Mouse (Mus musculus) heart, embryonic 13.5 days (tissue): ENCODE data around the gene Slc22a16. TPM values are rescaled to one million over a fixed set of nuclear protein-coding genes. Genes with fewer than 3 reads are reported as not detected.

Source experiments
- ATAC-seq: fragments of 200-750 bp; cut with Nextera tagmentation; 2 replicates; pipeline ENCODE4 v1.8.0; 2017; ENCODE audit warnings: moderate TSS enrichment; ENCODE audit not compliant: insufficient number of reproducible peaks, low FRiP score, low TSS enrichment; ENCODE audit errors: extremely low read depth
- H3K27ac ChIP-seq: fragments of 300-500 bp; sonication (generic); replicated peaks from 2 replicates; pipeline ENCODE4 v1.5.1; 2015; ENCODE audit warnings: moderate library complexity, mild to moderate bottlenecking, inconsistent platforms
- H3K27me3 ChIP-seq: fragments of 300-500 bp; sonication (generic); replicated peaks from 2 replicates; pipeline ENCODE4 v1.6.1; 2015; ENCODE audit warnings: mild to moderate bottlenecking, inconsistent platforms
- H3K36me3 ChIP-seq: fragments of 300-500 bp; sonication (generic); 2 replicates; pipeline ENCODE4 v1.6.1; 2015; ENCODE audit warnings: mild to moderate bottlenecking, inconsistent platforms
- H3K4me1 ChIP-seq: fragments of 300-500 bp; sonication (generic); 2 replicates; pipeline ENCODE4 v1.6.1; 2015; ENCODE audit warnings: inconsistent platforms
- H3K4me2 ChIP-seq: fragments of 300-500 bp; sonication (generic); 2 replicates; pipeline ENCODE4 v1.6.1; 2015; ENCODE audit warnings: inconsistent platforms, mild to moderate bottlenecking, moderate library complexity
- H3K4me3 ChIP-seq: fragments of 300-500 bp; sonication (generic); 2 replicates; pipeline ENCODE4 v1.5.1; 2015; ENCODE audit warnings: moderate library complexity, mild to moderate bottlenecking, inconsistent platforms
- H3K9ac ChIP-seq: fragments of 300-500 bp; sonication (generic); 2 replicates; pipeline ENCODE4 v1.6.1; 2015; ENCODE audit warnings: inconsistent platforms, mild to moderate bottlenecking, moderate library complexity
- H3K9me3 ChIP-seq: fragments of 300-500 bp; sonication (generic); 2 replicates; pipeline ENCODE4 v1.6.1; 2016; ENCODE audit warnings: inconsistent platforms
- WGBS: fragments of 180-500 bp; shearing (Covaris S2); methylation state at CpG from one replicate; pipeline ENCODE4 v1.1.7; 2015; ENCODE audit warnings: mixed read lengths; 5-methylcytosine and 5-hydroxymethylcytosine counted together
- polyA plus RNA-seq: library from polyadenylated mRNA; unstranded; fragments of >200 nt; fragmentation: Nextera tagmentation; extraction: Ambion mirVana; gene quantifications from 2 replicates; pipeline ENCODE4 v1.2.1, GENCODE M21; 2015

Gene Slc22a16
- polyA plus RNA-seq, 1 experiment from 2014 or later: not detected

GRCm38 (mm10) chr10:40617973-40618372 lies 47.8 kb downstream of the Slc22a16 start:
- no peak for ATAC-seq
- Histone ChIP-seq H3K9me3 (no peaks in the 10 kb centered on the region), H3K36me3 (no peaks in the 10 kb centered on the region), H3K4me3 (no peak overlapping the region), H3K4me1 (no peaks in the 10 kb centered on the region), H3K27ac (no peak overlapping the region), H3K9ac (no peak overlapping the region), H3K27me3 (no peaks in the 10 kb centered on the region), H3K4me2 (no peak overlapping the region)

GRCm38 (mm10) chr10:40619760-40620159 lies 49.6 kb downstream of the Slc22a16 start:
- Histone ChIP-seq H3K27ac (no peak overlapping the region), H3K4me2 (no peak overlapping the region), H3K4me1 (no peaks in the 10 kb centered on the region), H3K36me3 (no peaks in the 10 kb centered on the region), H3K4me3 (no peak overlapping the region), H3K9me3 (no peaks in the 10 kb centered on the region), H3K27me3 (no peaks in the 10 kb centered on the region), H3K9ac (no peak overlapping the region)
- no peak for ATAC-seq
- 82% methylated on average over 1 of the region's 1 CpGs for WGBS

GRCm38 (mm10) chr10:40629140-40629539 lies 59.0 kb downstream of the Slc22a16 start:
- Histone ChIP-seq H3K4me2 (peak overlapping the region; percentile 67; the same call in 1 of the 2 replicates), H3K36me3 (no peaks in the 10 kb centered on the region), H3K27me3 (no peaks in the 10 kb centered on the region), H3K27ac (peak overlapping the region; percentile 91), H3K9me3 (peaks cover 7% of the 10 kb centered on the region; the same call in 1 of the 2 replicates), H3K4me3 (no peak overlapping the region), H3K9ac (no peak overlapping the region), H3K4me1 (peaks cover 19% of the 10 kb centered on the region)
- ATAC-seq: no peak
- WGBS: 73% methylated on average over 7 of the region's 7 CpGs

DNA sequence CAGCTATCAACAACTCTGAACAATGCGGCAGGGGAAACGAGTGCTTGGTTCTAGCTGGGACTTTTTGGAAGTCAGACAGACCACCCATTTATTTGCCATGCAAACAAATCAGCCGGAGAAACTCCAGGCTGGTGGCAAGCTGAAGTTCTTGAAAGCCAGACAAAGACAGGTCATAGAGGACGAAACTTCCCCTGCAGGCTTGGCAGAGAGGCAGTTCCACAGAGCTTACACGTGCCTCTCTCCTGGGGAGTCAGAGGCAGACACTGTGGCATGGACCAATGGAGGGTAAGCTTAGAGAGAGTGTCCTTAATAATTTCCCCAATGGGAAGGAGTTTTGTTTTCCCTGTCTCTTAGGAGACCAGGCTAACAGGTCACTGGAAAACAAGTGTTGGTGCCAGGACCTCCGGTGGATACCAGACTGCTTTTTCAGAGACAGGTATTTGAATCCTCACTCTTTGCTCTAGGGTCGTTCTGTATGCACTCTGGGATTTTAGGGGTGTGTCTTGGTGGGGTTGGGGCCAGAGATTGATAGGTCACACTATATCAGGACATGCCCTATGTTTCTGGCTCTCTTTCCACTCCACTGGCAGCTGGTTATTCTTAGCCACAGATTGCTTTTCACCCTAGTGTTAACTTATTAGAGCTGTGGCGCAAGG lies 59.6 kb downstream of the Slc22a16 start, which contains the start of gene Ddo:
Gene Ddo, plus strand, starts transcription at position 356 of the 656 bp plus-strand sequence.
- WGBS: 36% methylated on average over 8 of the region's 8 CpGs
- H3K27ac ChIP-seq: peak within 1 kb of the TSS; percentile 91
- H3K4me1 ChIP-seq: peaks cover 21% of the 10 kb centered on the region
- H3K4me3 ChIP-seq: peak within 1 kb of the TSS; percentile 44
- no peaks in the 10 kb centered on the region for H3K36me3 ChIP-seq
- H3K4me2 ChIP-seq: peak within 1 kb of the TSS; percentile 67
- H3K9ac ChIP-seq: peak within 1 kb of the TSS; percentile 74
- peaks cover 7% of the 10 kb centered on the region; the same call in 1 of the 2 replicates for H3K9me3 ChIP-seq
- ATAC-seq: peak; percentile 82
- no peaks in the 10 kb centered on the region for H3K27me3 ChIP-seq

GRCm38 (mm10) chr10:40630457-40630856 lies 60.3 kb downstream of the Slc22a16 start:
- no peak for ATAC-seq
- Histone ChIP-seq H3K27me3 (no peaks in the 10 kb centered on the region), H3K4me2 (peak overlapping the region; percentile 67), H3K4me3 (peak overlapping the region; percentile 44), H3K4me1 (peaks cover 26% of the 10 kb centered on the region), H3K9ac (peak overlapping the region; percentile 74), H3K36me3 (no peaks in the 10 kb centered on the region), H3K27ac (peak overlapping the region; percentile 91), H3K9me3 (peaks cover 7% of the 10 kb centered on the region; the same call in 1 of the 2 replicates)
- 55% methylated on average over 5 of the region's 5 CpGs for WGBS

DNA sequence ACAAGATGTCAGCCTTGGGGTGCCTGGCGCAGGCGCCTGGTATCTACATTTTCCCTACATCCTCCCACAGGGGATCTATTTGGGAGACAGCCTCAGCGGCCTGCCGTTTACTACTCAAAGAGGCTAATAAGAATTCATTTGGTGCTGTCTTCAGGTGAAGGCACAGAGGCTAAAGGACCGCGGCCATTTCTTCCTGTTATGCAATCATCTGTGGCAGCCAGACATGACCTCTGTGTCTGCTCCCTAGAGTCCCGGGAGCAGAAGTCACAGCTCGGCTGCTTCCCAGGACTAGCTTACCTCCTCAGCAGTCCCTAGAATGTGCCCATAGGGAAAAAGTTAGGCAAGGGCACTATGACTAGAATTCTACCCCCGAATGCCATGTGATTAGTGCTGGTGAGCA lies 60.8 kb downstream of the Slc22a16 start:
- Histone ChIP-seq H3K4me2 (peak overlapping the region; percentile 67), H3K4me1 (peaks cover 28% of the 10 kb centered on the region), H3K27me3 (no peaks in the 10 kb centered on the region), H3K9ac (peak overlapping the region; percentile 74), H3K9me3 (peaks cover 7% of the 10 kb centered on the region; the same call in 1 of the 2 replicates), H3K36me3 (no peaks in the 10 kb centered on the region), H3K27ac (peak overlapping the region; percentile 91), H3K4me3 (peak overlapping the region; percentile 44)
- no peak for ATAC-seq
- WGBS: 73% methylated on average over 9 of the region's 9 CpGs

DNA sequence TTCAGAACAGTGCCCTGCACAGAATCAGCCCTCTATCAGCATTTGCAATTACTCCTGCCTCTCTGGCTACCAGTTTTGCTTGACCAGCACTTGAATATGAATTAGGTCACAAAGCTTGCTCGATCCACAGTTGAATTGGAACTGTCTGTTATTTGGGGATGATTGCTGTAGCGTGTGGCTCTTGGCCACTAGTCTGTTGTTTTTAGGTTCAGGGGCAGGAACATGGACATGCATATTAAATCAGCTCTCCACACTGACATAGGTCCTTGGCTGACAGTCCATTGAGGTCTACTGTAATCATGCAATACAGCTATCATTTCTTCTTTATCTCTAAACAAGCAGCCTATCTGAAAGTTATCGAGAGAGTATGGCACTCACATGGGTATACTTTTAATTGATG lies 62.0 kb downstream of the Slc22a16 start:
- Histone ChIP-seq H3K36me3 (no peaks in the 10 kb centered on the region), H3K4me3 (no peak overlapping the region), H3K9me3 (peaks cover 7% of the 10 kb centered on the region; the same call in 1 of the 2 replicates), H3K4me2 (no peak overlapping the region), H3K27ac (no peak overlapping the region), H3K4me1 (peaks cover 36% of the 10 kb centered on the region), H3K27me3 (no peaks in the 10 kb centered on the region), H3K9ac (no peak overlapping the region)
- ATAC-seq: no peak
- 82% methylated on average over 3 of the region's 3 CpGs for WGBS

DNA sequence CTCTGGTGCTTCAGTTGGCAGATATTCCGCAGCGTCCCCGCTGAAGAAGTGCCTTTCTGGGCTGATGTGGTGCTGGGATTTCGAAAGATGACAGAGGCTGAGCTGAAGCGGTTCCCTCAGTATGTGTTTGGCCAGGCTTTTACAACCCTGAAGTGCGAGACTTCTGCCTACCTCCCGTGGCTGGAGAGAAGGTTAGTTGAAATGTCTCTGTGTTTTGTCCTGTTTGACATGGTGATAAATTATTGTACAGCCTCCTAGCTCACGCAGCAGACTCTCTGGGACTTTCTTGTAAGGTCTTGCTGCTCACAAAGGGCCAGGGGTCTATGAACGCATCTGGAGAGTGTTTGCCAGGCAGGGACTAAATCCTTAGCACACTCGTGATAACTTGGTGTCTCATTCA lies 67.2 kb downstream of the Slc22a16 start:
- peak overlapping the region; percentile 16; the same call in 1 of the 2 replicates for H3K4me2 ChIP-seq
- peak overlapping the region; percentile 44; the same call in 1 of the 2 replicates for H3K9ac ChIP-seq
- no peak overlapping the region for H3K4me3 ChIP-seq
- ATAC-seq: no peak
- H3K9me3 ChIP-seq: no peaks in the 10 kb centered on the region
- no peaks in the 10 kb centered on the region for H3K27me3 ChIP-seq
- WGBS: 21% methylated on average over 10 of the region's 10 CpGs
- H3K27ac ChIP-seq: peak overlapping the region; percentile 62
- peaks cover 39% of the 10 kb centered on the region for H3K4me1 ChIP-seq
- H3K36me3 ChIP-seq: no peaks in the 10 kb centered on the region

DNA sequence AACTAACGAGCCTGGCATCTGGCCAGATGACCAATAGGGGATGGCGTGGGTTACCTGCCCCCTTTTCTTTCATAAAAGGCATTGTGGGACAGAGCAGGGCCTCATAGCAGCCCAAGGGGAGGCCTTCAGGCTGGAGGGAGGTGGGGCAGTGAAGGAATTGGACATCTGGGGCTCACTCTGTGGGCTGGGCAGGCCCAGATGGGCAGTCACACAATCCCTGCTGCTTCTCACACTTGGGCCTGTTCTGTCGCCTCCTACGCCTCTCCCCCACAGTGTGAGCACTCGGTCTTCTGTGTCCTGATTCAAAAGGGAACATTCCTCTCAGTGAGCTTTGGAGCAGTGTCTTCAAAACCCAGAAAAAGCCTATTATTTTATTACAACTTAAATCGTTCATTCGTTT lies 68.1 kb downstream of the Slc22a16 start:
- peak overlapping the region; percentile 53 for H3K27ac ChIP-seq
- peak overlapping the region; percentile 41; the same call in 1 of the 2 replicates for H3K9ac ChIP-seq
- WGBS: 60% methylated on average over 7 of the region's 7 CpGs
- H3K4me1 ChIP-seq: peaks cover 39% of the 10 kb centered on the region
- no peak overlapping the region for H3K4me2 ChIP-seq
- no peaks in the 10 kb centered on the region for H3K9me3 ChIP-seq
- no peak for ATAC-seq
- no peak overlapping the region for H3K4me3 ChIP-seq
- no peaks in the 10 kb centered on the region for H3K36me3 ChIP-seq
- no peaks in the 10 kb centered on the region for H3K27me3 ChIP-seq

DNA sequence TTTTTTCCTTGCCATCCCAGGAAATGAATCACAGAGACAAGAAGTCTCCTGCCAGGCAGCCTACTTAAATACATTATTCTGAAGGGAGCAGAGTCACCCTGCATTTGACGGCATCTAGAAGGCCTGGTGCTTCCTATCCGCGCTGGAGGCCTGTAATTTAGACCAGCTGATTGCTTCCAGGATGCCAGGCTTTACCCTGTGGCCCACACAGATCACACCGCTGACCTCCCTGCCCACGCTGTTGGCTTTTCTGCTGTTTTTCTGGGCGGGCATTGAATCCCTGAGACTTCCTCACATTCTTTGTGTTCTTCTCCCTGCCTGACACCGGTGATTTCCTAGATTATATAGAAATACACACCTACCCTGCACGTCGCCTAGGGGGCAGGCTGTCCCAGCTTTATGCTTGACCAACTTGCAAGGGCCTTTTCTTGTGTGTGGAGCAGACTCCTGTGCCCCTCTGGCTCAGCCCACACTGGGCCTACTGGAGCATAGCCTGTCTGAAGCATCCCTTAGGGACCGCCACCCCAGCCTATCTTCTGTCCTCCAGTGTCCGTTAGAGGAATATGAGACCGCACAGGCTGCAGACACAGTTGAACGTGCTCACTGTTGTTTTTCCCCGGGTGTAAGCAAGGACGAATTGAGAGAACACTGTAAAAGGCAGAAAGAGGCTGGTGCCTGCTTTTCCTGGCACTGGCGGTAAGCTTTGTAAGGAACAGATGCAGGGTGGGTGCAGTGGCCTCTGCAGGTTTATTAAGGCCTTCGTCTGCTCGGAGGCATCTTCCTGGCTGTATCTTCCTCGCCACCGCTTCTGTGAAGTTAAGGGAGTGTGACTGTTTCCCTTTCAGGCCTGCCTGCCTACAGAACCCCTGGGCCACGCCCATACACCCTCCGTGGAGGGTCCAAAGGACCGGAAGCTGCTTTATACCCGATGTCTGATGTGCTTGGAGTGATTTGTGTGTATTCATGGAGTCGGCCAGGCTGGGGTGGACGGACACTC lies 69.0 kb downstream of the Slc22a16 start:
- 68% methylated on average over 26 of the region's 26 CpGs for WGBS
- Histone ChIP-seq H3K27ac (no peak overlapping the region; the same call in 1 of the 2 replicates), H3K36me3 (no peaks in the 10 kb centered on the region), H3K4me1 (peaks cover 39% of the 10 kb centered on the region), H3K9ac (0 out of 2 replicates have a peak overlapping the region, but pooled peaks have one; percentile 41), H3K27me3 (no peaks in the 10 kb centered on the region), H3K4me2 (no peak overlapping the region), H3K9me3 (no peaks in the 10 kb centered on the region), H3K4me3 (no peak overlapping the region)
- ATAC-seq: no peak

DNA sequence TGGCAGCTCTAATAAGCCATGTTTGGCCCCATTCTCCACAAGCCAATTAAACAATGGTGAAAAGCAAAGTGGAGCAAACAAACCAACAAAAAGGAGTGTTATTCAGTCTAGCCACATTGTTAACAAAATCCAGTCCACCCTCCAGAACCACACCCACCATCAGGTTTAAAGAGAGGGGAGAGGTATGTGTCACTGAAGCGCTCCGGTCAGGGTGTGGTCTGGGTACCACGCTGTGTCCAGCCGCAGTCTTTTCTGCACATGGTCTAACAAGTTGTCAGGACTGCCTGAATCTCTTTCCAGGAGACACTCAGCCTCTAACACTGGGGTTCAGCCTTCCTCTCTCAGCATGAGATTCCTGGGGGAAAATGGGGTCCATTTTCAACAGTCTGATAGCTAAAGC lies 70.3 kb downstream of the Slc22a16 start:
- peaks cover 36% of the 10 kb centered on the region for H3K4me1 ChIP-seq
- no peak overlapping the region for H3K27ac ChIP-seq
- no peak for ATAC-seq
- 83% methylated on average over 4 of the region's 4 CpGs for WGBS
- no peaks in the 10 kb centered on the region for H3K36me3 ChIP-seq
- H3K4me3 ChIP-seq: no peak overlapping the region
- H3K4me2 ChIP-seq: no peak overlapping the region
- H3K9me3 ChIP-seq: no peaks in the 10 kb centered on the region
- no peak overlapping the region for H3K9ac ChIP-seq
- no peaks in the 10 kb centered on the region for H3K27me3 ChIP-seq
